Mouse (Mus musculus) forebrain, embryonic 13.5 days (tissue): Measurements from ENCODE around the gene Serpinb13. TPM values are rescaled to one million over a fixed set of nuclear protein-coding genes. Genes with fewer than 3 reads are reported as not detected.

ENCODE experiments used
- ATAC-seq: fragments of 200-750 bp; cut with Nextera tagmentation; 2 replicates; pipeline ENCODE4 v1.8.0; 2017
- H3K27ac ChIP-seq: fragments of 300-500 bp; sonication (generic); 2 replicates; pipeline ENCODE4 v1.5.1; 2015; ENCODE audit warnings: inconsistent platforms, mild to moderate bottlenecking, moderate library complexity
- H3K27me3 ChIP-seq: fragments of 300-500 bp; sonication (generic); 2 replicates; pipeline ENCODE4 v1.6.1; 2015; ENCODE audit warnings: mild to moderate bottlenecking, inconsistent platforms
- H3K36me3 ChIP-seq: fragments of 300-500 bp; sonication (generic); 2 replicates; pipeline ENCODE4 v1.6.1; 2015; ENCODE audit warnings: mild to moderate bottlenecking, inconsistent platforms; ENCODE audit not compliant: poor library complexity, severe bottlenecking
- H3K4me1 ChIP-seq: fragments of 300-500 bp; sonication (generic); 2 replicates; pipeline ENCODE4 v1.6.1; 2015; ENCODE audit warnings: inconsistent platforms
- H3K4me2 ChIP-seq: fragments of 300-500 bp; sonication (generic); 2 replicates; pipeline ENCODE4 v1.6.1; 2015; ENCODE audit warnings: inconsistent platforms, mild to moderate bottlenecking, moderate library complexity
- H3K4me3 ChIP-seq: fragments of 300-500 bp; sonication (generic); 2 replicates; pipeline ENCODE4 v1.5.1; 2015; ENCODE audit warnings: mild to moderate bottlenecking, inconsistent platforms
- H3K9ac ChIP-seq: fragments of 300-500 bp; sonication (generic); 2 replicates; pipeline ENCODE4 v1.6.1; 2015; ENCODE audit warnings: mild to moderate bottlenecking, inconsistent platforms
- H3K9me3 ChIP-seq: fragments of 300-500 bp; sonication (generic); replicated peaks from 2 replicates; pipeline ENCODE4 v1.6.1; 2016; ENCODE audit warnings: inconsistent platforms
- WGBS: fragments of 180-500 bp; shearing (Covaris S2); methylation state at CpG from one replicate; pipeline ENCODE4 v1.1.7; 2015; 5-methylcytosine and 5-hydroxymethylcytosine counted together
- polyA plus RNA-seq: library from polyadenylated mRNA; unstranded; fragments of >200 nt; fragmentation: Nextera tagmentation; extraction: Ambion mirVana; gene quantifications from 2 replicates; pipeline ENCODE4 v1.2.1, GENCODE M21; 2015

Gene Serpinb13
- not detected in 2 replicates for polyA plus RNA-seq

- no peaks in the 10 kb centered on the region for H3K4me1 ChIP-seq
- no peaks in the 10 kb centered on the region for H3K9me3 ChIP-seq
- H3K27ac ChIP-seq: no peak within 1 kb of the TSS
- H3K9ac ChIP-seq: no peak within 1 kb of the TSS
- no peak for ATAC-seq
- no peaks in the 10 kb centered on the region for H3K27me3 ChIP-seq
- H3K4me2 ChIP-seq: no peak within 1 kb of the TSS
- H3K36me3 ChIP-seq: no peaks in the 10 kb centered on the region
- H3K4me3 ChIP-seq: no peak within 1 kb of the TSS
These were observed at the start of gene Serpinb13 for GRCm38 (mm10) chr1:106980684-106981083. Gene Serpinb13, plus strand, starts transcription at chr1:106980984.

- 90% methylated on average over 4 of the region's 4 CpGs for WGBS
These were observed 48.8 kb upstream of the Serpinb13 start for GRCm38 (mm10) chr1:106931954-106932353.

GRCm38 (mm10) chr1:106933658-106934057 lies 47.1 kb upstream of the Serpinb13 start:
- Histone ChIP-seq H3K4me1 (no peaks in the 10 kb centered on the region), H3K27me3 (no peaks in the 10 kb centered on the region), H3K9me3 (no peaks in the 10 kb centered on the region), H3K27ac (no peak overlapping the region), H3K9ac (no peak overlapping the region), H3K4me2 (no peak overlapping the region), H3K36me3 (no peaks in the 10 kb centered on the region), H3K4me3 (no peak overlapping the region)
- ATAC-seq: no peak

More at GRCm38 (mm10) chr1:106931954-106932353, 48.8 kb upstream of the Serpinb13 start:
- Histone ChIP-seq H3K9ac (no peak overlapping the region), H3K27ac (no peak overlapping the region), H3K4me3 (no peak overlapping the region), H3K27me3 (no peaks in the 10 kb centered on the region), H3K4me1 (no peaks in the 10 kb centered on the region), H3K4me2 (no peak overlapping the region), H3K36me3 (no peaks in the 10 kb centered on the region), H3K9me3 (no peaks in the 10 kb centered on the region)
- ATAC-seq: no peak

- H3K27me3 ChIP-seq: no peaks in the 10 kb centered on the region
- H3K36me3 ChIP-seq: no peaks in the 10 kb centered on the region
- no peak within 1 kb of the TSS for H3K4me3 ChIP-seq
- H3K4me2 ChIP-seq: no peak within 1 kb of the TSS
- H3K9ac ChIP-seq: no peak within 1 kb of the TSS
- ATAC-seq: no peak
- no peaks in the 10 kb centered on the region for H3K4me1 ChIP-seq
- no peak within 1 kb of the TSS for H3K27ac ChIP-seq
- no peaks in the 10 kb centered on the region for H3K9me3 ChIP-seq
- 80% methylated on average over 6 of the region's 6 CpGs for WGBS
These were observed 46.5 kb upstream of the Serpinb13 start, which contains the start of gene Serpinb12 for GRCm38 (mm10) chr1:106934265-106934664. Gene Serpinb12, plus strand, starts transcription at chr1:106934449.

GRCm38 (mm10) chr1:106947217-106947616 lies 33.6 kb upstream of the Serpinb13 start:
- no peaks in the 10 kb centered on the region for H3K4me1 ChIP-seq
- H3K27ac ChIP-seq: no peak overlapping the region
- WGBS: 79% methylated on average over 1 of the region's 1 CpGs
- no peak overlapping the region for H3K4me3 ChIP-seq
- H3K36me3 ChIP-seq: no peaks in the 10 kb centered on the region
- no peaks in the 10 kb centered on the region for H3K9me3 ChIP-seq
- no peaks in the 10 kb centered on the region for H3K27me3 ChIP-seq
- H3K9ac ChIP-seq: no peak overlapping the region
- ATAC-seq: no peak
- H3K4me2 ChIP-seq: no peak overlapping the region

- Histone ChIP-seq H3K9me3 (no peaks in the 10 kb centered on the region), H3K27ac (no peak overlapping the region), H3K4me1 (no peaks in the 10 kb centered on the region), H3K4me3 (no peak overlapping the region), H3K4me2 (no peak overlapping the region), H3K9ac (no peak overlapping the region), H3K36me3 (no peaks in the 10 kb centered on the region), H3K27me3 (no peaks in the 10 kb centered on the region)
- WGBS: 85% methylated on average over 3 of the region's 3 CpGs
- ATAC-seq: no peak
These were observed 20.8 kb upstream of the Serpinb13 start for GRCm38 (mm10) chr1:106959981-106960380.

DNA sequence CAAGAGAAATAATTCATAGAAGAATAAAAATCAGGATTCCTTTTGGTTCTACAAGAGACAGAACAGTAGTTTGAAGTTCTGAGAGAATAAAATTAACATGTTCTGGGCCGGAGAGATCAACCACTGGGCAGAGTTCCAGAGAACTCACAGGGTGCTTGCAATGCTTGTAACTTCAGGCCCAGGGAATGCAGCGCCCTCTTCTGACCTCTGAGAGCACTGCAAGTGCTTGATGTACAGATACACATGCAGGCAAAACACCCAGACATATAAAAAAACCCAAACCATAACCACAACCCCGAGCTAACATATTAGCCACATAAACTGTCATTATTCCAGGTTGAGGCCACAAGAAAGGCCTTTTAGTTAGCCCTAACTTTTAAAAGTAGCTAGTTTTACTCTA lies 19.8 kb upstream of the Serpinb13 start:
- no peaks in the 10 kb centered on the region for H3K4me1 ChIP-seq
- no peak overlapping the region for H3K4me2 ChIP-seq
- H3K9ac ChIP-seq: no peak overlapping the region
- no peaks in the 10 kb centered on the region for H3K36me3 ChIP-seq
- WGBS: 45% methylated on average over 3 of the region's 3 CpGs
- no peaks in the 10 kb centered on the region for H3K27me3 ChIP-seq
- no peak for ATAC-seq
- no peak overlapping the region for H3K27ac ChIP-seq
- no peak overlapping the region for H3K4me3 ChIP-seq
- no peaks in the 10 kb centered on the region for H3K9me3 ChIP-seq

DNA sequence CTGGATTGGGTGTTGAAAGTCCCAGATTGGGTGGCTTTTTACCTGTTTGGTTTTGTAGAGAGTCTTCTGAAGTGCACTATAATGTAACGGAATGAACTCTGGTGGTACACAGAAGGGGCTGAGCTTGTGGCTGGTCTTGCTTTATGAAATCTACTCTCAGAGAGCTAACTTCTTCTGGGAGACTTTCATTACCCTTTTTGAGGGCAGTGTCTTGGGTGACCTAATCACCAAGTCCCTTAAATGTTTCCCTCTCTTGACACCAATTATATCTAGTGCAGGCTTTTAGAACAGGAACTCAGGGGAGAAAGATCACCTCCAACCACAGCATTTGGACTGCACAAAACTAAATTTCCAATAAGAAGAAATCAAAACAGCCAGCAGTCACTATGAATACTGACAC lies 2.3 kb downstream of the Serpinb13 start:
- no peaks in the 10 kb centered on the region for H3K9me3 ChIP-seq
- H3K9ac ChIP-seq: no peak overlapping the region
- no peaks in the 10 kb centered on the region for H3K27me3 ChIP-seq
- H3K36me3 ChIP-seq: no peaks in the 10 kb centered on the region
- no peak for ATAC-seq
- no peaks in the 10 kb centered on the region for H3K4me1 ChIP-seq
- H3K4me3 ChIP-seq: no peak overlapping the region
- WGBS: 94% methylated on average over 1 of the region's 1 CpGs
- no peak overlapping the region for H3K27ac ChIP-seq
- H3K4me2 ChIP-seq: no peak overlapping the region

DNA sequence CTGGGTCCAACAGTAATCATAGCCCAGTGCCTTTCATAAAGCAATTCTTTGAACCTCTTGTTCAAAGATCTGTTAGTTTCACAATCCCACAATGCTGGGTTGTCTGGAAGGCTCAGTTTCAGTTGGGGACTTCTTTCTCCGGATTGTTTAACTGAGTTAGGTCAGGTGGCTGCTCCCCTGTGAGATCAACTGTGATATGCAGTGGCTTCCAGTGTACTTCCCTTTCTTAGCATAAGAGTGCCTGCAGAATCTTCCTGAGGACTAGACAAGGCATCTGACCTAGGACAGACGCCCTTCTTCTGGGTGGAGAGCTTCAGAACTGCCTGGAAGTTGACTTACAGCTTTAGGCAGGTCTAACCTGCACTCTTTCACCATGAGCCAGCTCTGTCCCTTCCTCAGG lies 3.1 kb downstream of the Serpinb13 start:
- no peaks in the 10 kb centered on the region for H3K36me3 ChIP-seq
- ATAC-seq: no peak
- WGBS: 73% methylated on average over 2 of the region's 2 CpGs
- H3K27ac ChIP-seq: no peak overlapping the region
- H3K9ac ChIP-seq: no peak overlapping the region
- H3K4me1 ChIP-seq: no peaks in the 10 kb centered on the region
- no peaks in the 10 kb centered on the region for H3K27me3 ChIP-seq
- no peaks in the 10 kb centered on the region for H3K9me3 ChIP-seq
- no peak overlapping the region for H3K4me3 ChIP-seq
- H3K4me2 ChIP-seq: no peak overlapping the region

DNA sequence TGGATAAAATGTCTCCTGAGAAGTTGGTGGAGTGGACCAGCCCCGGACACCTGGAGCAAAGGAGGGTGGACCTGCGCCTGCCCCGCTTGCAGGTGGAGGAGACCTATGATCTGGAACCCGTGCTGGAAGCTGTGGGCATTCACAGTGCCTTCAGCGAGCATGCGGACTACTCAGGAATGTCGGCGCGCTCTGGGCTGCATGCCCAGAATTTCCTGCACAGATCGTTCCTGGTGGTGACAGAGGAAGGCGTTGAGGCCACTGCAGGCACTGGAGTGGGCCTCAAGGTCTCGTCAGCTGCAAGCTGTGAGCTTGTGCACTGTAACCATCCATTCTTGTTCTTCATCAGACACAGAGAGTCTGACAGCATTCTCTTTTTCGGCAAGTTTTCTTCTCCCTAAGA lies 19.6 kb downstream of the Serpinb13 start:
- WGBS: 78% methylated on average over 13 of the region's 13 CpGs
- no peak for ATAC-seq

GRCm38 (mm10) chr1:107001754-107002153 lies 21.0 kb downstream of the Serpinb13 start:
- 86% methylated on average over 2 of the region's 2 CpGs for WGBS
- Histone ChIP-seq H3K4me1 (no peaks in the 10 kb centered on the region), H3K4me3 (no peak overlapping the region), H3K36me3 (no peaks in the 10 kb centered on the region), H3K4me2 (no peak overlapping the region), H3K27me3 (no peaks in the 10 kb centered on the region), H3K9ac (no peak overlapping the region), H3K27ac (no peak overlapping the region), H3K9me3 (no peaks in the 10 kb centered on the region)
- no peak for ATAC-seq

More for the DNA sequence above, 19.6 kb downstream of the Serpinb13 start:
- Histone ChIP-seq H3K36me3 (no peaks in the 10 kb centered on the region), H3K4me2 (no peak overlapping the region), H3K4me3 (no peak overlapping the region), H3K4me1 (no peaks in the 10 kb centered on the region), H3K9me3 (no peaks in the 10 kb centered on the region), H3K27me3 (no peaks in the 10 kb centered on the region), H3K9ac (no peak overlapping the region), H3K27ac (no peak overlapping the region)

DNA sequence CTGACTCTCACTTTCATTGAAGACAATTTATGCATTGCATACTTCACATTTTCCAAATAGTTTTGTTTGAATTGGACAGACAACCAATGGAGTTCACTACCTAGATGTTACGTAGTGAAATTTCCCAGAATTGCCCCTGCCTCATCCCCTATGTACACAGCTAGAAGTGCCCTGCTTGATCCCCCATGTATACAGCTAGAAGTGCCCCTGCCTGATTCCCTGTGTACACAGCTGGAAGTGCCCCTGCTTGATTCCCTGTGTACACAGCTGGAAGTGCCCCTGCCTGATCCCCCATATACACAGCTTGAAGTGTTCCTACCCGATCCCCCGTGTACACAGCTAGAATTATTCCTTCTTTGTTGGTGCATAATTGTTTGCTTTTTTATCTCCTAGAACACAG lies 25.5 kb downstream of the Serpinb13 start:
- 73% methylated on average over 3 of the region's 3 CpGs for WGBS
- H3K4me2 ChIP-seq: no peak overlapping the region
- no peak for ATAC-seq
- H3K9ac ChIP-seq: no peak overlapping the region
- no peak overlapping the region for H3K27ac ChIP-seq
- H3K4me3 ChIP-seq: no peak overlapping the region
- no peaks in the 10 kb centered on the region for H3K36me3 ChIP-seq
- H3K4me1 ChIP-seq: no peaks in the 10 kb centered on the region
- H3K27me3 ChIP-seq: no peaks in the 10 kb centered on the region
- no peaks in the 10 kb centered on the region for H3K9me3 ChIP-seq

- Histone ChIP-seq H3K4me3 (no peak overlapping the region), H3K27ac (no peak overlapping the region), H3K36me3 (no peaks in the 10 kb centered on the region), H3K9me3 (no peaks in the 10 kb centered on the region), H3K9ac (no peak overlapping the region), H3K27me3 (no peaks in the 10 kb centered on the region), H3K4me2 (no peak overlapping the region), H3K4me1 (no peaks in the 10 kb centered on the region)
- peak; percentile 58; the same call in 1 of the 2 replicates for ATAC-seq
- WGBS: 45% methylated on average over 2 of the region's 2 CpGs
These were observed 33.7 kb downstream of the Serpinb13 start for GRCm38 (mm10) chr1:107014530-107014929.
